Mouse (Mus musculus) left cerebral cortex, postnatal 36 days (tissue): ENCODE measurements around the gene Rfx7. TPM values are rescaled to one million over a fixed set of nuclear protein-coding genes. Genes with fewer than 3 reads are reported as not detected.
A peak's percentile ranks its signal among the peaks of the same experiment; 100 is the strongest.
"Not testable (repeated sequence)": the region's sequence is repeated elsewhere in the genome, so short reads cannot be mapped to it uniquely, and the experiment has no call there.

Source experiments
- DNase-seq, 2 experiments: peaks; one replicate each; pipeline ENCODE4 v3.0.0; 2021 to 2022; ENCODE audit warnings: low spot score in 2 of 2, mixed read lengths in 1 of 2
- intact Hi-C: fragments of 180-260 bp; cut with DNase I; formaldehyde crosslinking; loops from one replicate; pipeline ENCODE4 v1.15.1; 2025
- microRNA-seq: library from miRNA; unstranded; fragments of <30 nt; microRNA quantifications from one replicate; pipeline ENCODE4 v1.2.0, GENCODE M21; 2022
- total RNA-seq, 2 experiments: library from RNA; stranded (reverse); gene quantifications; 2 replicates each; pipeline ENCODE4 v1.2.3; 2021

Gene Rfx7
- total RNA-seq, 2 experiments from 2014 or later: 26.9 to 33.9 TPM

DNA sequence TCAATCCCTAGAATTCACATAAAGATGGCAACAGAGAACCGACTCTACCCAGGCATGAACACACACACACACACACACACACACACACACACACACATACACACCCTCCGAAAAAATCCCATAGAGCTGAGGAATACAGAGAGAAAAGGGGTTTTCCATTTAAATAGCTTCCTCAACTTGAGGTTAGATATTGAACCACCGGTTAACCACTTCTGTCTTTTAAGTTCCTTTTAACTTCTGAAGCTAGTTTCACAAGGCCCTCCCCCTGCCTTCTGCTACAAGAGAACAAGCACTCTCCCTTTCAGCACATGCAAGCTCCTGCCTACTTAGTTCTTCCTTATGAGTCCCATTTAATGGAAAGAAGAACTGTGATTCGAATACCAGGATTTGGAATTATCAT lies 128.1 kb downstream of the Rfx7 start:
- intact Hi-C loops: loop anchor here (5.0 kb wide), 2 partner anchors 33 to 128 kb away; partner anchors contain the start of gene Rfx7
- no peak for DNase-seq

DNA sequence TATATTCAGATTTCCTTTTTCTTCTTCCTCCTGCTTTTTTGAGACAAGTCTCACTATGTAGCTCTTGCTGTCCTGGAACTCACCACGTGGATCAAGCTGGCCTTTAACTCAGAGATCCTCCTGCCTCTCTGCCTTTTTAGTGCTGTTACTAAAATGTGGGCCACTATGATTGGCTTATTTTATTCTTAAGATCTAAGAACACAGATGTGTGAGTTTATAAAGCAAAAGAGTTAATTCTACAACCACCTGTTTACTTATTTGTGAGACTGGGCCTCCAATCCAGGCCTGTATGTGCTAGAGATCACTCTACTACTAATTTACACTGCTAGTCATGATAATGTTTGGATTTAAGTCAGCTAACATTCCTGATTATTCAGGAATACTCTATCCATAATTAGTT lies 128.9 kb downstream of the Rfx7 start:
- intact Hi-C loops: loop anchor here (5.0 kb wide), 2 partner anchors 34 to 129 kb away; partner anchors contain the start of gene Rfx7
- DNase-seq: no peak

DNA sequence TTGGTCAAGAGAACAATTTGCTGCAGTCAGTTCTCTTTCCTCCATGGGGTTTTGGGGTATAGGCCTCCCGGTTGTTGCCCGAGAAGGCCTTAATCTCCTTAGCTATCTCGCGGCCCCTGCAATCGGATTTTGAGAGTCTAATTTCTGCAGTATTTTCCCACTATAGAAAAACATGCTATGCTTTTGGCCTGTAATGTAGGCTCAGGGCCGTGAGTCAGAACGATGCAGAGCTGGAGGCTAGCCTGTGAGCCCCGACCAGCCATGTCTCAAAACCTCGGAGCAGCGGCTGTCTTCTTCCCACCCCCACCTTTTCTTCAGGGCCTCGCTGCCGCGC lies 129.5 kb downstream of the Rfx7 start:
- intact Hi-C loops: loop anchor here (5.0 kb wide), 2 partner anchors 34 to 129 kb away; partner anchors contain the start of gene Rfx7
- no peak for DNase-seq

DNA sequence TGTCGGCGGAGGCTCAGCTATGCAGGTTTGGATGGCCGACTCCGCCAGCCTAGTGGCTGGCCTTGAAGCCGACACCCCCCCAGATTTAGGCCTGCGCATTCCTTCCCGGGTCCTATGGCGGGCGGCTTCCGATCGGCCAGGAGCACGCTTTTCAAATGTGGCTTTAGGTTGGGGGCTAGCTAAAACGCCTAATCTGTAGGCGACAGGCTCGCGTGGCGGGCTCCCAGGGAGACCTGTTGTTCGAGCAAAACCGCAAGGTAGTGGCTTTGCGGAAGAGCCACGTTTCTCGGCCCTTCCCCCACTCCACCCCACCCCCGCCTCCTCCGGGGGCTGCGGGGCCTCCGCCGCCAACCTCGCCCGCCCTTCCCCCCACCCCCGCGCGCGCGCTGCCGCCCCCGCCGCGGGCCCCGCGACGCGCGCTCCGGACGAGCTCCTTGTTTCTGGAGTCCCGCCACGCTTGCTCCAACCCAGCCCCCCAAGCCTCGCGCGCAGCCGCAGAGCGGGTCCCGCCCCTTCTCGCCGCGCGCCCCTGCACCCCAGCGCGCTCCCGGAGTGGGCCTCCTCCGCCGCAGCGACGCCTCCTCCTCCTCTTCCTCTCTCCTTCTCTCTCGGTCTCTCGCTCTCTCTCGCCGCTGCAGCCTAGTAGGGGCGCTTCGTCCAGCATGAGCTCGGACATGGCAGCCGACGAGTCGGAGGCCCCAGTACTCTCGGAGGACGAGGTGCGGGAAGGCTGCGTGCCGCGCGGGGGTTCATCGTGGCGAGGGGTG lies 130.0 kb downstream of the Rfx7 start, which contains the start of gene Nedd4:
Gene Nedd4 (plus strand): TSS at position 452 of the 767 bp plus-strand sequence.
- DNase-seq: peak; percentile 92 to 97
- intact Hi-C loops: loop anchor here (1.0 to 5.0 kb wide), 3 partner anchors 22 to 130 kb away; partner anchors contain the start of gene Rfx7

DNA sequence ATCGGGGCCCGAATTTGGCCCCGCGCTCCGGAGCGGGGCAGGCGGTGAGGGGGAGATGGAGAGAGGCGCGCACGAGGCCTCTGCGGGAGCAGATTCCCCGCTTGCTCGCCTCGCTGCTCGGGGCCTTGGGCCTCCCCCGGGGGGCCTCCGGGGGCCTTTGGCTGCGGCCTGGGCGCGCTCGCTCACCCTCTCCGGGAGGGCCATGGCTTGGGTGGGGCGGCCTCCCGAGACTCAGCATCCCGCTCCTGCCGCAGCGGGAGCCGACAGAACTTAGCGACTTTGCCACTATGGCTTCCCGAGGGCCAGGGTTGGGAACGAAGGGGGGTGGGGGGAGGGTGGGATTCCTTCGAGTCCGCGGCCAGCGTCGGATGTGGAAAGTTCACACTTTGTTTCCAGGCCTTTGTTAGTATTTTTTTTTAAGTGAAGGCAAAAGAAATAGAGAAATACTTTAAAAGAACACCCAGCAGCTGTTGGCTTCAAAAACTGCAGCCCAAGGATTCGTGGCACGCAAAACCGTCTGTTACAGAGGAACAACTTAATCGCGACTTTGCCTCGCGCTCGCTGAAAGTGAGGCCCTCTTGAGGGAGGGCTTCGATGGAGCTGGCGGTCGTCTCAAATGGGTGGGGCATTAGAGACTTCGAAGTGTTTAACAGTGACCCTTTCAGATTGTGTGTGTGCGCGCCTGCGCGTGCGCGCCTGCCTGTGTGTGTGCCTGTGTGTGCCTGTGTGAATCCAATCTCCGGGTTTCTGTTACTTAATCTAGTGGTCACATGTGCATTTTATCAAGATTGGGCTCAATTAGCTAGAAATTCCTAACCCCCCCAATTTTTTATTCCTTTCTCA lies 130.9 kb downstream of the Rfx7 start:
- intact Hi-C loops: loop anchor here (1.0 to 5.0 kb wide), 3 partner anchors 23 to 131 kb away; partner anchors contain the start of gene Rfx7

DNA sequence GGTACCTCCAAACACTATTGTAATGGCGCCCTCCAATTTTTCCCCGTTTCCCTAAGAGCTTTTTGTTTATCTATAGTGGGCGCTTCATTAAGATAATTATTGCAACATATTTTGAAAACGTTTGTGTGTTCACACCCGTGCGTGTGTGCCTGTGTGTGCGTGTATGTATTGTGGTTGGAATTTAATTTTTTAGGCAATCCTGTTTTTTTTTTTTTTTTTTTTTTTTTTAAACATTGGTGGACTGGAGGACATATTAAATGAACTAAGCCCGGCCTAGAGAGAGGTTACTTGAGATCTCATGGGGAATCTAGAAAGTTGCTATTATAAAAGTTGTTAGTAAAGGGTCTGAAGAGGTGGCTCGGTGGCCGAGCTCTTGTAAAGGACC lies 131.5 kb downstream of the Rfx7 start:
- DNase-seq: no peak
- intact Hi-C loops: loop anchor here (5.0 kb wide), 2 partner anchors 36 to 131 kb away; partner anchors contain the start of gene Rfx7

More for the DNA sequence above, 130.9 kb downstream of the Rfx7 start:
- DNase-seq: peak; percentile 65 to 69

DNA sequence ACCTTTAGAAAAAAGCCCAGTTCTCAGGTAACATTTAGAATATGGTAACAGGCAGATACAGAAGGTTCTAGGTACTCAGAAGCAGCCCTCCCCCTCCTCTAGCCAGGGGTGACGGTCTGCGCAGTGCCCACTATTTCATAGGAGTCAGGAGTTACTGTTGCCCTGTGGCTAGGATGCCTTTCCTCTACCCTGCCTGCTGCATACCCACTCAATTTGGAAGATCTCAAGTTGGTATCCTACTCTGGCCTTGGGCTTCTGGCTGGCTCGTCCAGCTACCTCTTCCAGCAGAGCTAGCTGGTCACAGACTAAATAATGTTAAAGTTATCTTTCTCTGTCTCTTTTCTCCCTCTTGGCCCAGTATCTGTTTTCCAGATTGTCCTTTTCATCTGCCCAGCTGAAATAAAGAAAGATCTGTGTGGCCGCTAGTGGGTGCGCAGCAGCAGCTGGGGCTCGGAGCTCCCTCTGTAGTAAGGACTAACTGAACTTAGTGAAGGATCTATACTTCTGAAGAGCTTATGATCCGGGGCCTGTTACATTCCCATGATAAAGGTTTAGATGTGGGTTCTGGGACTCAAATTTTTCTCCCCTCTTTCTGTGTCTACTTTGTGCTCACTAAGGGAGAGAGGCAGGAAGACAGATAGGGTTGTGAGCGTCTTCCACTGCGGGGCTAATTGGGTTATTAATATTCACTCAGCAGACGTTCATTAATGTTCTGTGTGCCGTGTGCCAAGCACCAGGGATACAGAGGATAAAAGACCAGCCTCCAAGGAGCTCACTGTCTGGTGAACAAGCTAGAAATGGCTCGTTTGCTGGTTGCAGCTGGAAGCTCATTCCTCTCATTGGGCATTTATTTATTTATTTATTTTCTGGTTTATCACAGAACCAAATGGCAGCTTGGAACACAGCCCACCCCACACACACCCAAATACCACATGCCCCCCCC lies 132.6 kb downstream of the Rfx7 start:
- intact Hi-C loops: loop anchor here (5.0 kb wide), 2 partner anchors 37 to 132 kb away; partner anchors contain the start of gene Rfx7
- no peak for DNase-seq

DNA sequence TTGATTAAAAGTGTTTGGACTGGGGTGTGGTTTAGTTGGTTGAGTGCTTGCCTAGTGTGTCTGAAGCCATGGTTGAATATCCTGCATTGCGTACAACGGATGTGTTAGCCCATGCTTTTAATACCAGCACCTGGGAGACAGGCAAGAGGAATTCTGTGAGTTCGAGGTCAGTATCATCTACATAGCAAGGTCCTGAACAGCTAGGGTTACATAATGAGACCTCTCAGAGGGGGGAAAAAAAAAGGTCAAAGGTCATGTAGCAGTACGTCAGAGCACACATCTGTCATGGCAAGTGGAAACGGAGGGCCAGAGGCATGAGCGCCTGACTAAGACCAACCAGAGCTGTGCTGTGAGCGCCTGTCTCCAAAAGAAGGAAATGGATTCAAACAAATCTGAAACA lies 133.5 kb downstream of the Rfx7 start:
- intact Hi-C loops: no loop called here
- DNase-seq: no peak

DNA sequence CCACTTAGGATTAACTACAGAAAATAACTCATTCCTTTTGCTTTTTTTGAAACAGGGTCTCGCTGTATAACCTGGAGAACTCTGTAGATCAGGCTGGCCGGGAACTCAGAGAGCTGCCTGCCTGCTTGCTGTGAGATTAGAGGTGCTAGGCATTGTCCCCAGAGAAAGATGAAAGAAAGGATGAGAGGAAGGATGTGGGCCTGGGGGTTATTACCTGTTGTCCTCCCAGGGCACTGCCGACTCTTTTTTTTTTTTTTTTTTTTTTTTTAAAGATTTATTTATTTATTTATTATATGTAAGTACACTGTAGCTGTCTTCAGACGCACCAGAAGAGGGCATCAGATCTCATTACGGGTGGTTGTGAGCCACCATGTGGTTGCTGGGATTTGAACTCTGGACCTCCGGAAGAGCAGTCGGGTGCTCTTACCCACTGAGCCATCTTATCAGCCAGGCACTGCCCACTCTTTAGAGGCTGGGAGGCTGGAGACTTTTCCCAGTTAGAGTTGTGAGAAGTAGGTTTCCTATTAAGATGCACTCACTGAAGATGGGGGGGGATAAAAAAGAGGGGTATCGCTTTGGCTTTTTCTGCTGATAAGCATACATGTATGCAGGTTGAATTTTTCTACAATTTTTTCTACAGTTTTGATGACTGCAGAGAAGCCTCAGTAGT lies 134.4 kb downstream of the Rfx7 start:
- DNase-seq, intact Hi-C loops: not testable (repeated sequence)

DNA sequence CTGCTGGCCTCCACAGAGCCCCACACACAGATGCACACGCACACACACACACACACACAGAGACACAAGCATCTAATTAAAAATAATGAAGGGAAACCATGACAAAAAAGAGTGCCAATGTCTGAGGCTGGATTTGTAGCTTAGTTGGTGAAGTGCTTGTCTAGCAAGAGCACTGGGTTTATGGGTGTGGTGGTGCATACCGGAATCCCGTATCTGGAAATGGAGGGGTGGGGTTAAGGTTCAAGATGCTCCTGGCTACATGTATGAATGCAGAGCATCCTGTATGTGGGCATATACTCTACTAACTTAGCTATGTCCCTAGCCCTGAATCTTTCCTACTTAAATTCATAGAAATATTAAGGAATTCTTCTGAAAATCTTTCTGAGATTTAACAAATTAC lies 135.1 kb downstream of the Rfx7 start:
- no peak for DNase-seq
- intact Hi-C loops: no loop called here

DNA sequence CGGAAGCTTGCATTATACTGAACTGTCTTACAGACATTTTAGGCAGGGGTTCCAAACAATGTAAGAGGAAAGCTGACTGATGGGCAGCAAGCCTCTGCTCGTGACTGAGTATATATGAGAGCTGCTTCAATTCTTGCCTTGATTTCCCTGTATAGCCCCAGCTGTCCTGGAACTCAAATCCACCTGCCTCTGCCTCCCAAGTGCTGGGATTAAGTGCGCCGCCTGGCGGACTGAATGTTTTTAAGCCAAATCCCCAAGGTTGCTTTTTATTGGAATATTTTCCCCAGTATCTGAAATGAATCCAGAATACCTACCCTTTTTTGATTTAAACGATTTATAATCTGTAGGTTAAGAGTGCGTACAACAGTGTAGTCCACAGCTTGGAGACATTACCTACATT lies 137.3 kb downstream of the Rfx7 start:
- intact Hi-C loops: no loop called here
- no peak for DNase-seq

DNA sequence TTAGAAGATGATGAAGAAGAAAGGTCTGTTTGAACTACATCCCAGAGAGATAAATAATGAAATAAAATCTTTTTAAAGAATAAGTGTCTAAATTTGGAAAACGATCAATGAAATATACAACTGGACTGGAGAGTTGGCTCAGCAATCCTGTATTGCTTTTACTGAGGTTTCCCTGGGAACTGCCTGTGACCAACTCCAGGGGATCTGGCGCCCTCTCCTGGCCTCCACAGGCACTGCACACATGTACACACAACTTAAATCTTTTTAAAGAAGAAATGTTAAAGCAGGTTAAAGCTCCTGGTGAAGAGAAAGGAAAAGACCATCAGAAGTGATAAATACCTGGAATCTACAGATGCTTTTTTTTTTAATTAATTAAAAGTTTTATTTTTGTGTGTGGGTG lies 140.3 kb downstream of the Rfx7 start:
- DNase-seq: peak; percentile 66 to 73
- intact Hi-C loops: loop anchor here (2.0 to 10.0 kb wide), 2 partner anchors 38 to 218 kb away; no protein-coding TSS in a partner anchor

Small RNAs within 50 kb of the gene (microRNA-seq; reads per million reads assigned to microRNA genes)
- not detected for gene Gm28010

Other genes with a start within 250 kb of the Rfx7 start
- 1 to 10 TPM; 1.0 to 1.1 TPM for gene Mns1, start 94.2 kb upstream of the Rfx7 start, total RNA-seq
- gene Tex9, start 40.0 kb upstream of the Rfx7 start, total RNA-seq: 10 to 100 TPM in 1 of 2 experiments, 1 to 10 TPM in 1; 9.5 to 14.8 TPM
- gene Nedd4, start 130.1 kb downstream of the Rfx7 start, total RNA-seq: 100 to 1,000 TPM; 259 to 289 TPM